Mouse (Mus musculus) hindbrain, embryonic 14.5 days (tissue): Measurements from ENCODE around the gene Cchcr1. TPM values are rescaled to one million over a fixed set of nuclear protein-coding genes. Genes with fewer than 3 reads are reported as not detected.
"Not testable (repeated sequence)": the region's sequence is repeated elsewhere in the genome, so short reads cannot be mapped to it uniquely, and the experiment has no call there.

Source experiments
- ATAC-seq: fragments of 200-750 bp; cut with Nextera tagmentation; 2 replicates; pipeline ENCODE4 v1.8.0; 2017; ENCODE audit warnings: moderate number of reproducible peaks, mild to moderate bottlenecking, moderate TSS enrichment, moderate library complexity; ENCODE audit not compliant: low FRiP score
- DNase-seq: peaks from one replicate; pipeline ENCODE4 v3.0.0-alpha.2; 2015; ENCODE audit warnings: low spot score
- H3K27ac ChIP-seq: fragments of 300-500 bp; sonication (generic); 2 replicates; pipeline ENCODE4 v1.5.1; 2014; ENCODE audit warnings: mild to moderate bottlenecking, moderate library complexity
- H3K27me3 ChIP-seq: fragments of 300-500 bp; sonication (generic); 2 replicates; pipeline ENCODE4 v1.6.1; 2014; ENCODE audit warnings: mild to moderate bottlenecking, low read length, mixed read lengths; ENCODE audit not compliant: control insufficient read depth, insufficient read depth
- H3K36me3 ChIP-seq: fragments of 300-500 bp; sonication (generic); replicated peaks from 2 replicates; pipeline ENCODE4 v1.6.1; 2014; ENCODE audit not compliant: control insufficient read depth, insufficient read depth
- H3K4me1 ChIP-seq: fragments of 300-500 bp; sonication (generic); replicated peaks from 2 replicates; pipeline ENCODE4 v1.6.1; 2014; ENCODE audit warnings: antibody characterized with exemption, low read length, mixed read lengths; ENCODE audit not compliant: control insufficient read depth, insufficient read depth
- H3K4me2 ChIP-seq: fragments of 300-500 bp; sonication (generic); replicated peaks from 2 replicates; pipeline ENCODE4 v1.6.1; 2014; ENCODE audit warnings: mild to moderate bottlenecking, moderate library complexity
- H3K4me3 ChIP-seq: fragments of 300-500 bp; sonication (generic); replicated peaks from 2 replicates; pipeline ENCODE4 v1.5.1; 2014; ENCODE audit warnings: mild to moderate bottlenecking, low read length
- H3K9ac ChIP-seq: fragments of 300-500 bp; sonication (generic); 2 replicates; pipeline ENCODE4 v1.6.1; 2014
- H3K9me3 ChIP-seq: fragments of 300-500 bp; sonication (generic); 2 replicates; pipeline ENCODE4 v1.6.1; 2016; ENCODE audit warnings: low read length; ENCODE audit not compliant: control insufficient read depth
- WGBS: fragments of 180-500 bp; shearing (Covaris S2); extraction: QIAGEN DNeasy Blood & Tissue Kit; methylation state at CpG from one replicate; pipeline ENCODE4 v1.1.7; 2014; 5-methylcytosine and 5-hydroxymethylcytosine counted together
- polyA plus RNA-seq: library from polyadenylated mRNA; unstranded; fragments of >200 nt; fragmentation: Nextera tagmentation; extraction: Ambion mirVana; gene quantifications from 2 replicates; pipeline ENCODE4 v1.2.1, GENCODE M21; 2014

Cchcr1 gene
- polyA plus RNA-seq, 1 experiment from 2014 or later: 3.5 TPM

- Histone ChIP-seq H3K36me3 (no peaks in the 10 kb centered on the region), H3K4me1 (no peaks in the 10 kb centered on the region), H3K27me3 (peaks cover 24% of the 10 kb centered on the region), H3K9me3 (no peaks in the 10 kb centered on the region), H3K27ac (no peak overlapping the region), H3K9ac (no peak overlapping the region), H3K4me3 (no peak overlapping the region), H3K4me2 (no peak overlapping the region)
- ATAC-seq (no peak), DNase-seq (no peak)
- WGBS: 5% methylated on average over 6 of the region's 6 CpGs
Observed at GRCm38 (mm10) chr17:35502226-35502625, 14.7 kb upstream of the Cchcr1 start.

GRCm38 (mm10) chr17:35502762-35503161 is 14.1 kb upstream of the Cchcr1 start:
- Histone ChIP-seq H3K9me3 (no peaks in the 10 kb centered on the region), H3K4me2 (no peak overlapping the region), H3K27me3 (peaks cover 28% of the 10 kb centered on the region), H3K27ac (no peak overlapping the region), H3K4me1 (no peaks in the 10 kb centered on the region), H3K4me3 (no peak overlapping the region), H3K36me3 (no peaks in the 10 kb centered on the region), H3K9ac (no peak overlapping the region)
- no peak for ATAC-seq
- WGBS: 43% methylated on average over 5 of the region's 5 CpGs
- DNase-seq: no peak

GRCm38 (mm10) chr17:35503849-35504248 is 13.1 kb upstream of the Cchcr1 start:
- Histone ChIP-seq H3K9ac (no peak overlapping the region), H3K4me3 (no peak overlapping the region), H3K36me3 (no peaks in the 10 kb centered on the region), H3K9me3 (no peaks in the 10 kb centered on the region), H3K4me2 (no peak overlapping the region), H3K27me3 (peaks cover 28% of the 10 kb centered on the region), H3K4me1 (no peaks in the 10 kb centered on the region), H3K27ac (no peak overlapping the region)
- ATAC-seq (no peak), DNase-seq (no peak)
- WGBS: 12% methylated on average over 5 of the region's 5 CpGs

- H3K27me3 ChIP-seq: peaks cover 28% of the 10 kb centered on the region
- H3K4me3 ChIP-seq: no peak overlapping the region
- no peak for ATAC-seq
- no peak overlapping the region for H3K4me2 ChIP-seq
- H3K36me3 ChIP-seq: no peaks in the 10 kb centered on the region
- no peak overlapping the region for H3K9ac ChIP-seq
- no peak for DNase-seq
- H3K9me3 ChIP-seq: no peaks in the 10 kb centered on the region
- H3K4me1 ChIP-seq: no peaks in the 10 kb centered on the region
- no peak overlapping the region for H3K27ac ChIP-seq
- WGBS: 20% methylated on average over 8 of the region's 8 CpGs
Observed at GRCm38 (mm10) chr17:35504628-35505481, 12.0 kb upstream of the Cchcr1 start.

- Histone ChIP-seq H3K4me2 (no peak within 1 kb of the TSS), H3K4me1 (no peaks in the 10 kb centered on the region), H3K4me3 (no peak within 1 kb of the TSS), H3K9me3 (no peaks in the 10 kb centered on the region), H3K27ac (no peak within 1 kb of the TSS), H3K27me3 (peaks cover 28% of the 10 kb centered on the region), H3K9ac (no peak within 1 kb of the TSS), H3K36me3 (no peaks in the 10 kb centered on the region)
- 33% methylated on average over 13 of the region's 13 CpGs for WGBS
- no peak for ATAC-seq
- DNase-seq: no peak
Observed at GRCm38 (mm10) chr17:35505776-35506175, 11.1 kb upstream of the Cchcr1 start, which contains the start of gene Pou5f1. Gene Pou5f1, plus strand, starts transcription at chr17:35506018.

GRCm38 (mm10) chr17:35506881-35507280 is 10.0 kb upstream of the Cchcr1 start:
- Histone ChIP-seq H3K36me3 (no peaks in the 10 kb centered on the region), H3K4me2 (no peak overlapping the region), H3K27me3 (peaks cover 28% of the 10 kb centered on the region), H3K9ac (no peak overlapping the region), H3K4me3 (no peak overlapping the region), H3K9me3 (no peaks in the 10 kb centered on the region), H3K27ac (no peak overlapping the region), H3K4me1 (no peaks in the 10 kb centered on the region)
- DNase-seq (no peak), ATAC-seq (no peak)
- WGBS: 18% methylated on average over 10 of the region's 10 CpGs

GRCm38 (mm10) chr17:35507556-35508260 is 9.2 kb upstream of the Cchcr1 start:
- Histone ChIP-seq H3K4me3 (no peak overlapping the region), H3K9ac (no peak overlapping the region), H3K4me2 (no peak overlapping the region), H3K27ac (no peak overlapping the region), H3K9me3 (no peaks in the 10 kb centered on the region), H3K27me3 (peaks cover 28% of the 10 kb centered on the region), H3K4me1 (no peaks in the 10 kb centered on the region), H3K36me3 (no peaks in the 10 kb centered on the region)
- ATAC-seq (no peak), DNase-seq (no peak)
- 27% methylated on average over 13 of the region's 13 CpGs for WGBS

GRCm38 (mm10) chr17:35508279-35508678 is 8.6 kb upstream of the Cchcr1 start:
- peaks cover 28% of the 10 kb centered on the region for H3K27me3 ChIP-seq
- not testable (repeated sequence) for H3K9ac ChIP-seq, H3K27ac ChIP-seq, H3K4me3 ChIP-seq, ATAC-seq, H3K9me3 ChIP-seq, H3K4me1 ChIP-seq, H3K4me2 ChIP-seq, H3K36me3 ChIP-seq, DNase-seq
- 58% methylated on average over 5 of the region's 5 CpGs for WGBS

- peaks cover 28% of the 10 kb centered on the region for H3K27me3 ChIP-seq
- WGBS: 48% methylated on average over 8 of the region's 8 CpGs
- no peaks in the 10 kb centered on the region for H3K4me1 ChIP-seq
- no peaks in the 10 kb centered on the region for H3K9me3 ChIP-seq
- DNase-seq (no peak), ATAC-seq (no peak)
- H3K36me3 ChIP-seq: no peaks in the 10 kb centered on the region
- H3K4me2 ChIP-seq: no peak overlapping the region
- H3K27ac ChIP-seq: no peak overlapping the region
- H3K4me3 ChIP-seq: no peak overlapping the region
- no peak overlapping the region for H3K9ac ChIP-seq
Observed at GRCm38 (mm10) chr17:35509284-35509683, 7.6 kb upstream of the Cchcr1 start.
